Mouse (Mus musculus) spleen, postnatal 0 days (tissue): Measurements from ENCODE around the gene Atox1. TPM values are rescaled to one million over a fixed set of nuclear protein-coding genes. Genes with fewer than 3 reads are reported as not detected.

Experiments used
- polyA plus RNA-seq: library from polyadenylated mRNA; unstranded; fragments of >200 nt; fragmentation: Nextera tagmentation; extraction: Ambion mirVana; gene quantifications from 2 replicates; pipeline ENCODE4 v1.2.1, GENCODE M21; 2015

The Atox1 gene
- 263 and 278 TPM in 2 replicates for polyA plus RNA-seq

DNA sequence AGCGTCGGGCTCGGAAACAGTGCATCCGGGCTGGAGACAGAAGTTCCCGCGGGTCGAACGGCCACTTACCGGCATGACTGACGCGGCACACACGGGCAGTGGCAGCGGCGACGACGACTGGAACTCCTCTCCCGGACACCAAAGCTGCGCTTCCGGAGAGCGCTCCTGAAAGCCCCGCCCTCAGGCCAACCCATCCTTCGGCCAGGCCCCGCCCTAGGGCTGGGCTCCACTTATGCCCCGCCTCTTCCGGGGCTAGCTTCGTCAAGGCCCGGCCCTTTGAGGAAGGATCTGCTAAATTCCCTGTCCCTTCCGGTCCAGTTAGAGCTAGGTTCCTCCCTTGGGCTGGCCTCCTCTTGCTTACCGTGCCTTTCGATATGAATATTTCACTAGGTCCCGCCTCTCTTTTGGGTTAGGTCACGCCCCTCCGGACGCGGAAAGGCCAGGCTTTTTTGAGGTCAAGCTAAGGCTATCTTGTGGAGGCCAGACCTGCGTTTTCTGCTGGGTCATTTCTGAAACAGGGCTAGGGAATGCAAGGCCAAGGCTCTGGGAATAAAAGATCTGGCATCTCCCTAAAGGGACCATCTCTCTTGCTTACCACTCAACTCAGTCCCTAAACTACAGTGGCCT, at the start of gene Atox1:
Gene Atox1, minus strand, starts transcription at position 221 of the 627 bp plus-strand sequence.

GRCm38 (mm10) chr11:55469048-55469843, 8.2 kb upstream of the Atox1 start, which contains the start of gene G3bp1:
G3bp1 (plus strand) TSS chr11:55469685.

DNA sequence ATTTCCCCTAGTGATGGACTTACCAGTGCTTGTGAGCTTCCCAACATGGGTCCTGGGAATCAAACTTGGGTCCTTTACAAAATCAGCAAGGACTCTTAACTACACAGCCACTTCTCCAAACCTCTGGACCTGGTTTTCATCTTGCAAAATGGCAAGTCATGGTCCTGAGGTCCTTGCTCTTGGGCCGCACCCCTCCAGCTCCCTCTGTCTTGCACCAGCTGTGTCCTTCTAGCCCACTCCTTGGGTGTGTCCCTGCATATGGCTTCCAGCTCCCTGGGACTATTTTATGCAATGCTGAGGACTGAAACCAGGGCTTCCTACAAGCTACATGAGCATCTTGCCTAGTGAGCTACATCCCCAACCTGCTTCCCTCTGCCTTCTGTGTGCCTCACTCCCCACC, 38.1 kb downstream of the Atox1 start, which contains the start of gene Sparc:
Gene Sparc, minus strand, starts transcription at position 206 of the 400 bp plus-strand sequence.

Other genes with a start within 250 kb of the Atox1 start
- 0.05 TPM in 2 replicates for gene Fat2, start 124.7 kb downstream of the Atox1 start, polyA plus RNA-seq
- gene Sparc, start 38.1 kb downstream of the Atox1 start, polyA plus RNA-seq, result 1,020 and 1,235 TPM in 2 replicates
- 71.7 and 72.8 TPM in 2 replicates for gene G3bp1, start 8.4 kb upstream of the Atox1 start, polyA plus RNA-seq
- gene Glra1, start 147.0 kb upstream of the Atox1 start, polyA plus RNA-seq, result not detected in 2 replicates